29 mouse cellular contexts compared by ENCODE assay signal in the genomic region with DNA sequence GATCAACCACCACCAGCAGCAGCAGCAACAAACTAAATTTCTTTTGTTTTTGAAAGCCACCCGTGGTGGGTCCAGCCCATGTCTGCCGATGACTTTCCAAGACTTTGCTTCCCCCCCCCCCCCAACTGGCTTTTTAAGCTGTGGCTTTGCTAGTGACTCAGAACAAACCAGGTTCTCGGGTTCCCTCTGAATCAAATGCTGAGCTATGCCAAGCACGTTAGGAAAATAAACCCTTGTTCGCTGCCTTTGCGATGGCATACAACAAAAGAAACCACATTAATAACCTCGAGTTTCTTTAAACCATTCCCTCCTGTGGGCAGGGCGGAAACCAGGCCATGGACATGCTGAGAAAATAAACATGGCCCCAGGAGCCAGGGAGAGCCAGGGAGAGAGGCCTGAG. TPM values are rescaled to one million over a fixed set of nuclear protein-coding genes. Genes with fewer than 3 reads are reported as not detected.
DNase-seq lines count a peak whose midpoint lies in the region; ATAC-seq and TF ChIP-seq lines count a peak whose summit lies in the region.
"Had no signal": no experiment of that assay in that cellular context is flagged by ENCODE, and none has a peak within 500 bp of the region (broad histone marks: within the 10 kb centered on the region; RNA-seq: fewer than 3 reads in every experiment).

No protein-coding gene starts in this region.

- no peak overlapping the region for H3K4me3 ChIP-seq in embryonic facial prominence, embryonic 11.5 days (ENCODE audit: low read depth, low read length)
- H3K4me3 ChIP-seq in myocyte: no peak overlapping the region
- H3K4me3 ChIP-seq: heart, embryonic 13.5 days; hindbrain, embryonic 13.5 days; stomach, embryonic 15.5 days had no signal

- H3K27ac ChIP-seq in embryonic facial prominence, embryonic 11.5 days (replicated peaks; ENCODE audit: low read depth, low read length): 0 out of 2 replicates have a peak overlapping the region, but pooled peaks have one; percentile 41
- H3K27ac ChIP-seq: hindbrain, embryonic 13.5 days; macrophage; stomach, embryonic 15.5 days had no signal

- intact Hi-C loops in left cerebral cortex, postnatal 4 days (cut with DNase I): no loop called here

- no peaks in the 10 kb centered on the region for H3K9me3 ChIP-seq in embryonic facial prominence, embryonic 11.5 days (replicated peaks; ENCODE audit: control insufficient read depth, low read length)
- H3K9me3 ChIP-seq: heart, embryonic 13.5 days; hindbrain, embryonic 13.5 days; stomach, embryonic 15.5 days had no signal

- H3K79me2 ChIP-seq in myocyte (ENCODE audit: control insufficient read depth, insufficient read depth): peaks cover 4% of the 10 kb centered on the region

- no peaks in the 10 kb centered on the region for H3K27me3 ChIP-seq in embryonic facial prominence, embryonic 11.5 days (ENCODE audit: control insufficient read depth, insufficient read depth, low read length)
- no peaks in the 10 kb centered on the region for H3K27me3 ChIP-seq in myocyte (ENCODE audit: control insufficient read depth, insufficient read depth, insufficient read length)

- no peak for TF ChIP-seq POLR2A in myocyte (IDR thresholded peaks at IDR 0.05; ENCODE audit: insufficient read length, low read depth)

- DNase-seq in Muller cell, postnatal 12 days (ENCODE audit: inconsistent ontology term): peak; percentile 86
- peak; percentile 38 for DNase-seq in embryonic facial prominence, embryonic 11.5 days (ENCODE audit: low spot score)
- peak; percentile 94 for DNase-seq in fibroblast of lung, adult 2 months (ENCODE audit: low read depth)
- DNase-seq in gastrocnemius, postnatal 4 days (ENCODE audit: low spot score in 2 of 2): no peak
- no peak for DNase-seq in layer of hippocampus, adult 18-20 months (ENCODE audit: low spot score in 2 of 2)
- no peak for DNase-seq in left cerebral cortex, postnatal 4 days
- DNase-seq: adrenal gland, postnatal 10 days; cerebellum, adult 2 months; cerebellum, postnatal 36 days; embryo, embryonic 11 days; gastrocnemius, postnatal 10 days; heart, adult 11 months; heart, postnatal 14 days; kidney, adult 18-20 months; kidney, postnatal 10 days; layer of hippocampus, postnatal 36 days; right cerebral cortex, postnatal 4 days; thymus, postnatal 36 days had no signal

- H3ac ChIP-seq in myocyte (ENCODE audit: control insufficient read depth, insufficient read length): no peak overlapping the region

- H3K9ac ChIP-seq in embryonic facial prominence, embryonic 11.5 days (replicated peaks; ENCODE audit: low read length): no peak overlapping the region
- H3K9ac ChIP-seq: hindbrain, embryonic 13.5 days; stomach, embryonic 15.5 days had no signal

- no peaks in the 10 kb centered on the region for H3K36me3 ChIP-seq in embryonic facial prominence, embryonic 11.5 days (replicated peaks; ENCODE audit: control insufficient read depth, insufficient read depth, low read depth, low read length)
- H3K36me3 ChIP-seq in myocyte (ENCODE audit: control insufficient read depth, insufficient read depth): no peaks in the 10 kb centered on the region
- H3K36me3 ChIP-seq: heart, embryonic 13.5 days; hindbrain, embryonic 13.5 days; stomach, embryonic 15.5 days had no signal

- 47% methylated on average over 8 of the region's 8 CpGs for WGBS in embryonic facial prominence, embryonic 11.5 days

- no peak overlapping the region; the same call in 1 of the 2 replicates for H3K4me2 ChIP-seq in embryonic facial prominence, embryonic 11.5 days (ENCODE audit: low read depth, low read length)
- peak overlapping the region; percentile 84 for H3K4me2 ChIP-seq in myocyte (ENCODE audit: low read depth)
- H3K4me2 ChIP-seq: hindbrain, embryonic 13.5 days; stomach, embryonic 15.5 days had no signal

- ATAC-seq in embryonic facial prominence, embryonic 11.5 days (replicated peaks; ENCODE audit: insufficient number of reproducible peaks, low FRiP score, low TSS enrichment, low read depth): no peak
- ATAC-seq: activated CD4-positive, CD25-positive, alpha-beta regulatory T cell, adult 4 months; forebrain, embryonic 14.5 days; inflammation-experienced regulatory T-cells, adult 6 months; lung, postnatal 0 days; midbrain, embryonic 16.5 days had no signal

- peaks cover 27% of the 10 kb centered on the region for H3K4me1 ChIP-seq in embryonic facial prominence, embryonic 11.5 days (ENCODE audit: control insufficient read depth, insufficient read depth, low read length)

TF ChIP-seq in myocyte, 11 proteins besides CTCF, POLR2A, EP300 and RAD21:
- TF ChIP-seq MAX (IDR thresholded peaks at IDR 0.05; ENCODE audit: low read depth) (no peak), E2F4 (IDR thresholded peaks at IDR 0.05; ENCODE audit: insufficient read depth) (no peak), POLR2AphosphoS2 (IDR thresholded peaks at IDR 0.05; ENCODE audit: insufficient read length, low read depth) (no peak), CEBPB (IDR thresholded peaks at IDR 0.05; ENCODE audit: insufficient read depth, poor library complexity, severe bottlenecking) (no peak), TCF12 (IDR thresholded peaks at IDR 0.05; ENCODE audit: insufficient read depth, poor library complexity, severe bottlenecking) (no peak), TCF3 (IDR thresholded peaks at IDR 0.05; ENCODE audit: insufficient read length, low read depth) (no peak), USF1 (IDR thresholded peaks at IDR 0.05; ENCODE audit: low read depth) (no peak), MYOD1 (IDR thresholded peaks at IDR 0.05; ENCODE audit: control insufficient read depth in 1 of 3, insufficient read length in 2 of 3, low read depth in 2 of 3) (no peak), MYOG (IDR thresholded peaks at IDR 0.05; ENCODE audit: control insufficient read depth in 1 of 3, insufficient read depth in 1 of 3, insufficient read length in 2 of 3, low read depth in 2 of 3) (no peak), SRF (IDR thresholded peaks at IDR 0.05; ENCODE audit: control insufficient read depth, insufficient read length, low read depth) (no peak), REST (IDR thresholded peaks at IDR 0.05; ENCODE audit: insufficient read depth, insufficient read length) (no peak)

RNA-seq across cellular contexts. Expression of gene Prrx2, which starts 13.4 kb away (rescaled TPM):
- 106 and 109 TPM in 2 replicates for polyA plus RNA-seq in embryonic facial prominence, embryonic 11.5 days (2014; fragmentation: Nextera tagmentation; extraction: Ambion mirVana)
- polyA plus RNA-seq in myocyte (2012; fragmentation: generic; extraction: Trizol): 21.8 TPM
- total RNA-seq in gastrocnemius, postnatal 4 days (2021): 10 to 100 TPM; 12.3 to 13.3 TPM
- 1 to 10 TPM in 1 of 2 experiments, under 1 TPM in 1; 0.94 to 1.9 TPM for total RNA-seq in layer of hippocampus, adult 18-20 months (2021)
- 1 to 10 TPM; 2.5 to 3.7 TPM for total RNA-seq in left cerebral cortex, postnatal 4 days (2021)
- total RNA-seq: liver, adult 2 months had no signal
- polyA plus RNA-seq: activated CD4-positive, CD25-positive, alpha-beta regulatory T cell, adult 4 months; inflammation-experienced regulatory T-cells, adult 6 months; liver, adult 2 months; macrophage had no signal

RNA-seq across cellular contexts. Expression of gene Asb6, which starts 18.1 kb away (rescaled TPM):
- polyA plus RNA-seq in embryonic facial prominence, embryonic 11.5 days (2014; fragmentation: Nextera tagmentation; extraction: Ambion mirVana): 27.6 and 35.7 TPM in 2 replicates
- 44.9 TPM for polyA plus RNA-seq in myocyte (2012; fragmentation: generic; extraction: Trizol)
- 10 to 100 TPM; 13.4 to 18.9 TPM for total RNA-seq in gastrocnemius, postnatal 4 days (2021)
- 10 to 100 TPM; 40.2 to 43.3 TPM for total RNA-seq in layer of hippocampus, adult 18-20 months (2021)
- total RNA-seq in left cerebral cortex, postnatal 4 days (2021): 10 to 100 TPM; 29.2 to 33.2 TPM

RNA-seq across cellular contexts. Expression of gene Ntmt1, which starts 40.6 kb away (rescaled TPM):
- polyA plus RNA-seq in embryonic facial prominence, embryonic 11.5 days (2014; fragmentation: Nextera tagmentation; extraction: Ambion mirVana): 98.9 and 101 TPM in 2 replicates
- 71.2 TPM for polyA plus RNA-seq in myocyte (2012; fragmentation: generic; extraction: Trizol)
- 10 to 100 TPM; 29.2 to 32.8 TPM for total RNA-seq in gastrocnemius, postnatal 4 days (2021)
- total RNA-seq in layer of hippocampus, adult 18-20 months (2021): 10 to 100 TPM; 32.1 to 32.5 TPM
- total RNA-seq in left cerebral cortex, postnatal 4 days (2021): 10 to 100 TPM; 55.6 to 58.9 TPM

RNA-seq across cellular contexts. Expression of gene 1700001O22Rik, which starts 44.7 kb away (rescaled TPM):
- 1.8 and 3.6 TPM in 2 replicates for polyA plus RNA-seq in embryonic facial prominence, embryonic 11.5 days (2014; fragmentation: Nextera tagmentation; extraction: Ambion mirVana)
- 0.12 TPM for polyA plus RNA-seq in myocyte (2012; fragmentation: generic; extraction: Trizol)
- under 1 TPM; 0.69 to 0.88 TPM for total RNA-seq in gastrocnemius, postnatal 4 days (2021)
- 1 to 10 TPM; 4.9 to 5.2 TPM for total RNA-seq in layer of hippocampus, adult 18-20 months (2021)
- 1 to 10 TPM; 2.1 to 2.5 TPM for total RNA-seq in left cerebral cortex, postnatal 4 days (2021)
- total RNA-seq: liver, adult 2 months had no signal
- polyA plus RNA-seq: liver, adult 2 months; macrophage had no signal

Comparison
In these comparisons a context has a peak if more than half of its experiments do, and no peak if none do; other contexts are left out.
1. DNase-seq: peak in Muller cell, postnatal 12 days (single experiment), embryonic facial prominence, embryonic 11.5 days (single experiment) and fibroblast of lung, adult 2 months (single experiment); none in gastrocnemius, postnatal 4 days (0 of 2), layer of hippocampus, adult 18-20 months (0 of 2) and left cerebral cortex, postnatal 4 days (single experiment).